ENCODE assay signal across 8 mouse cellular contexts in genomic region chr2:165875406-165875955, GRCm38 (mm10). TPM values are rescaled to one million over a fixed set of nuclear protein-coding genes. Genes with fewer than 3 reads are reported as not detected.
DNase-seq lines count a peak whose midpoint lies in the region; ATAC-seq and TF ChIP-seq lines count a peak whose summit lies in the region.

No protein-coding gene starts in this region.

- H3K4me3 ChIP-seq in lung, embryonic 15.5 days, result no peak overlapping the region
- no peak overlapping the region for H3K4me3 ChIP-seq in forebrain, embryonic 11.5 days (ENCODE audit: low read depth, low read length)
- H3K4me3 ChIP-seq in intestine, postnatal 0 days (ENCODE audit: low read depth, low read length), result no peak overlapping the region
- peak overlapping the region; percentile 26 for H3K4me3 ChIP-seq in neural tube, embryonic 14.5 days (ENCODE audit: low read depth, low read length)

- no peak for ATAC-seq in lung, embryonic 15.5 days (ENCODE audit: borderline replicate concordance, extremely low read depth, low FRiP score, low TSS enrichment)
- ATAC-seq in forebrain, embryonic 11.5 days (replicated peaks; ENCODE audit: low FRiP score), result no peak
- ATAC-seq in intestine, postnatal 0 days, result no peak
- ATAC-seq in neural tube, embryonic 14.5 days (ENCODE audit: low read depth), result peak; percentile 39; the same call in 1 of the 2 replicates

- peaks cover 23% of the 10 kb centered on the region; the same call in 1 of the 2 replicates for H3K36me3 ChIP-seq in lung, embryonic 15.5 days
- H3K36me3 ChIP-seq in forebrain, embryonic 11.5 days (ENCODE audit: control insufficient read depth, insufficient read depth, low read length), result no peaks in the 10 kb centered on the region; the same call in 1 of the 2 replicates
- peaks cover 25% of the 10 kb centered on the region for H3K36me3 ChIP-seq in intestine, postnatal 0 days (ENCODE audit: control insufficient read depth, insufficient read depth)
- H3K36me3 ChIP-seq in neural tube, embryonic 14.5 days (ENCODE audit: control insufficient read depth, insufficient read depth, low read length), result 0 out of 2 replicates have a peak, but pooled peaks cover 3% of the 10 kb centered on the region

- H3K9me3 ChIP-seq in lung, embryonic 15.5 days, result no peaks in the 10 kb centered on the region
- no peaks in the 10 kb centered on the region for H3K9me3 ChIP-seq in forebrain, embryonic 11.5 days (ENCODE audit: control insufficient read depth, low read length)
- no peaks in the 10 kb centered on the region for H3K9me3 ChIP-seq in intestine, postnatal 0 days (ENCODE audit: control insufficient read depth)
- H3K9me3 ChIP-seq in neural tube, embryonic 14.5 days (ENCODE audit: control insufficient read depth, low read length), result no peaks in the 10 kb centered on the region

- H3K27me3 ChIP-seq in lung, embryonic 15.5 days, result no peaks in the 10 kb centered on the region
- H3K27me3 ChIP-seq in forebrain, embryonic 11.5 days (ENCODE audit: control insufficient read depth, insufficient read depth, low read length), result no peaks in the 10 kb centered on the region
- H3K27me3 ChIP-seq in intestine, postnatal 0 days (replicated peaks; ENCODE audit: control insufficient read depth, insufficient read depth, low read length), result no peaks in the 10 kb centered on the region
- H3K27me3 ChIP-seq in neural tube, embryonic 14.5 days (ENCODE audit: control insufficient read depth, insufficient read depth, low read length), result no peaks in the 10 kb centered on the region

- peak overlapping the region; percentile 21; the same call in 1 of the 2 replicates for H3K9ac ChIP-seq in lung, embryonic 15.5 days
- H3K9ac ChIP-seq in forebrain, embryonic 11.5 days (ENCODE audit: low read length), result peak overlapping the region; percentile 55
- no peak overlapping the region for H3K9ac ChIP-seq in intestine, postnatal 0 days (ENCODE audit: low read depth, low read length)
- peak overlapping the region; percentile 68 for H3K9ac ChIP-seq in neural tube, embryonic 14.5 days (replicated peaks; ENCODE audit: low read depth, low read length)

- H3K27ac ChIP-seq in lung, embryonic 15.5 days, result peak overlapping the region; percentile 80
- peak overlapping the region; percentile 87 for H3K27ac ChIP-seq in forebrain, embryonic 11.5 days (ENCODE audit: low read depth, low read length)
- H3K27ac ChIP-seq in intestine, postnatal 0 days (ENCODE audit: low read depth, low read length), result peak overlapping the region; percentile 85
- peak overlapping the region; percentile 98 for H3K27ac ChIP-seq in neural tube, embryonic 14.5 days (ENCODE audit: low read depth, low read length)

- no peak for DNase-seq in lung, postnatal 14 days
- no peak for DNase-seq in forebrain, embryonic 11.5 days (ENCODE audit: low spot score)
- no peak for DNase-seq in left cerebral cortex, adult 18-20 months (ENCODE audit: low spot score in 2 of 2)
- no peak for DNase-seq in urinary bladder, adult 18-20 months (ENCODE audit: low spot score in 2 of 2)
- DNase-seq in left cerebral cortex, adult 11 months (ENCODE audit: low spot score), result no peak

- H3K4me2 ChIP-seq in lung, embryonic 15.5 days, result no peak overlapping the region
- H3K4me2 ChIP-seq in forebrain, embryonic 11.5 days (ENCODE audit: low read depth, low read length, severe bottlenecking), result 0 out of 2 replicates have a peak overlapping the region, but pooled peaks have one; percentile 11
- H3K4me2 ChIP-seq in intestine, postnatal 0 days (replicated peaks; ENCODE audit: low read depth), result peak overlapping the region; percentile 32
- H3K4me2 ChIP-seq in neural tube, embryonic 14.5 days (ENCODE audit: low read depth, low read length), result peak overlapping the region; percentile 79

- no peak for TF ChIP-seq CTCF in intestine, postnatal 0 days (IDR thresholded peaks at IDR 0.05; ENCODE audit: low read depth)

- peaks cover 77% of the 10 kb centered on the region for H3K4me1 ChIP-seq in lung, embryonic 15.5 days
- peaks cover 53% of the 10 kb centered on the region for H3K4me1 ChIP-seq in forebrain, embryonic 11.5 days (replicated peaks; ENCODE audit: control insufficient read depth, insufficient read depth, low read length)
- peaks cover 43% of the 10 kb centered on the region for H3K4me1 ChIP-seq in intestine, postnatal 0 days (replicated peaks; ENCODE audit: control insufficient read depth, insufficient read depth, low read length)
- H3K4me1 ChIP-seq in neural tube, embryonic 14.5 days (ENCODE audit: control insufficient read depth, insufficient read depth, low read length), result peaks cover 71% of the 10 kb centered on the region

- 26% methylated on average over 13 of the region's 13 CpGs for WGBS in lung, embryonic 15.5 days
- 30% methylated on average over 13 of the region's 13 CpGs for WGBS in forebrain, embryonic 11.5 days
- WGBS in intestine, postnatal 0 days, result 26% methylated on average over 13 of the region's 13 CpGs
- 5% methylated on average over 13 of the region's 13 CpGs for WGBS in neural tube, embryonic 14.5 days

RNA-seq across cellular contexts. Expression of gene Zmynd8, which starts 23.3 kb away (rescaled TPM):
- 44.7 and 46.0 TPM in 2 replicates for polyA plus RNA-seq in lung, embryonic 15.5 days (2015; fragmentation: Nextera tagmentation; extraction: Ambion mirVana)
- polyA plus RNA-seq in forebrain, embryonic 11.5 days (2014; fragmentation: Nextera tagmentation; extraction: Ambion mirVana), result 54.3 and 61.5 TPM in 2 replicates
- polyA plus RNA-seq in intestine, postnatal 0 days (2015; fragmentation: Nextera tagmentation; extraction: Ambion mirVana), result 43.5 and 57.7 TPM in 2 replicates
- polyA plus RNA-seq in neural tube, embryonic 14.5 days (2014; fragmentation: Nextera tagmentation; extraction: Ambion mirVana), result 63.4 and 69.3 TPM in 2 replicates
- 100 to 1,000 TPM; 150 to 151 TPM for total RNA-seq in left cerebral cortex, adult 18-20 months (2021)
